Mouse (Mus musculus): ENCODE data around the gene Clec18a.

- TF ChIP-seq CTCF (IDR thresholded peaks at IDR 0.05; ENCODE audit: low read depth) (no peak), EP300 (optimal IDR thresholded peaks at IDR 0.05) (no peak)
Observed at GRCm38 (mm10) chr8:111061688-111062071, 30.5 kb downstream of the Clec18a start.

Data from stomach, postnatal 0 days (tissue).